Mouse (Mus musculus): ENCODE measurements around the gene Cat.

DNA sequence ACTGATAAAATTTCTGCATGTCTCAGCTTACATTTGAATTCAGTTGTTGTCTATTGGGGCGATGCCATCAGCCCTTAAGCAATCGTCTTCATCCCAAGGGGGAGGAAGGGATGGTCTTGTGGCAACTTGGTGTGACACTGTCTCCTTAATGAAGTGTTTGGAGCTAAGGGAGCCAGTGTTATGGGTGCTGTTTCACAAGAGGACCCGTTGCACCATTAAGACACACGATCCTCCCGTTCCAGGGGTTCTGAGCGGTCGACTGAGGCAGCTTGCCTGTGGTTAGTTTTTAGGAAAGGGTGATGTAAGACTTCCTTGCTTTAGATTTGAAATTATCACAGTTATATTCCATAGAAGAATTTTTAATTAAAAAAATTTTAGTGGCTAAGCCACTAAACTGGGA is 35.1 kb downstream of the Cat start:
- no peak for TF ChIP-seq CTCF (conservative IDR thresholded peaks at IDR 0.05 in 1 of 2, IDR thresholded peaks at IDR 0.05 in 1 of 2; ENCODE audit: low read depth in 2 of 2, low read length in 2 of 2)
- no peak for TF ChIP-seq USF1 (IDR thresholded peaks at IDR 0.05; ENCODE audit: low read depth, low read length)
- TF ChIP-seq POLR2A (IDR thresholded peaks at IDR 0.05; ENCODE audit: low read depth, low read length): no peak
